Mouse (Mus musculus): ENCODE data around the gene Raf1. TPM values are rescaled to one million over a fixed set of nuclear protein-coding genes. Genes with fewer than 3 reads are reported as not detected.

Raf1 gene
- polyA plus RNA-seq, 1 experiment from 2014 or later, result 98.6 TPM

GRCm38 (mm10) chr6:115577941-115578340 is 98.5 kb downstream of the Raf1 start:
- Histone ChIP-seq H3K9ac (ENCODE audit: low read depth, low read length) (no peak overlapping the region), H3K4me2 (ENCODE audit: low read depth, low read length) (no peak overlapping the region), H3K4me1 (ENCODE audit: control insufficient read depth, insufficient read depth, low read length) (no peaks in the 10 kb centered on the region), H3K27ac (replicated peaks; ENCODE audit: low read depth, low read length) (no peak overlapping the region), H3K36me3 (ENCODE audit: control insufficient read depth, insufficient read depth, low read length) (peaks cover 71% of the 10 kb centered on the region), H3K4me3 (ENCODE audit: low read depth, low read length) (no peak overlapping the region), H3K9me3 (ENCODE audit: control insufficient read depth, low read length) (no peaks in the 10 kb centered on the region), H3K27me3 (replicated peaks; ENCODE audit: control insufficient read depth, insufficient read depth, low read length) (no peaks in the 10 kb centered on the region)
- WGBS, result 87% methylated on average over 9 of the region's 9 CpGs
- DNase-seq (ENCODE audit: low spot score), result no peak
- no peak for ATAC-seq (ENCODE audit: low read depth)

GRCm38 (mm10) chr6:115577407-115577806 is 99.0 kb downstream of the Raf1 start:
- no peak for DNase-seq (ENCODE audit: low spot score)
- Histone ChIP-seq H3K27ac (replicated peaks; ENCODE audit: low read depth, low read length) (no peak overlapping the region), H3K9me3 (ENCODE audit: control insufficient read depth, low read length) (no peaks in the 10 kb centered on the region), H3K4me2 (ENCODE audit: low read depth, low read length) (no peak overlapping the region), H3K4me1 (ENCODE audit: control insufficient read depth, insufficient read depth, low read length) (no peaks in the 10 kb centered on the region), H3K36me3 (ENCODE audit: control insufficient read depth, insufficient read depth, low read length) (peaks cover 76% of the 10 kb centered on the region), H3K4me3 (ENCODE audit: low read depth, low read length) (no peak overlapping the region), H3K27me3 (replicated peaks; ENCODE audit: control insufficient read depth, insufficient read depth, low read length) (no peaks in the 10 kb centered on the region), H3K9ac (ENCODE audit: low read depth, low read length) (no peak overlapping the region)
- no peak for ATAC-seq (ENCODE audit: low read depth)
- 79% methylated on average over 5 of the region's 5 CpGs for WGBS

GRCm38 (mm10) chr6:115574171-115574570 is 102.3 kb downstream of the Raf1 start:
- no peak overlapping the region for H3K4me3 ChIP-seq (ENCODE audit: low read depth, low read length)
- no peak overlapping the region for H3K9ac ChIP-seq (ENCODE audit: low read depth, low read length)
- ATAC-seq (ENCODE audit: low read depth) (no peak), DNase-seq (ENCODE audit: low spot score) (no peak)
- no peak overlapping the region for H3K4me2 ChIP-seq (ENCODE audit: low read depth, low read length)
- peaks cover 83% of the 10 kb centered on the region for H3K36me3 ChIP-seq (ENCODE audit: control insufficient read depth, insufficient read depth, low read length)
- H3K9me3 ChIP-seq (ENCODE audit: control insufficient read depth, low read length), result no peaks in the 10 kb centered on the region
- H3K27me3 ChIP-seq (replicated peaks; ENCODE audit: control insufficient read depth, insufficient read depth, low read length), result no peaks in the 10 kb centered on the region
- no peak overlapping the region for H3K27ac ChIP-seq (replicated peaks; ENCODE audit: low read depth, low read length)
- no peaks in the 10 kb centered on the region for H3K4me1 ChIP-seq (ENCODE audit: control insufficient read depth, insufficient read depth, low read length)
- WGBS, result 91% methylated on average over 7 of the region's 7 CpGs

Other genes with a start within 250 kb of the Raf1 start
- 24.4 and 31.4 TPM in 2 replicates for gene Tsen2, start 132.0 kb downstream of the Raf1 start, polyA plus RNA-seq (2014; fragmentation: Nextera tagmentation; extraction: Ambion mirVana)
- 0.78 and 0.92 TPM in 2 replicates for gene Mkrn2os, start 84.1 kb downstream of the Raf1 start, polyA plus RNA-seq (2014; fragmentation: Nextera tagmentation; extraction: Ambion mirVana)
- gene Mkrn2, start 74.7 kb downstream of the Raf1 start, polyA plus RNA-seq (2014; fragmentation: Nextera tagmentation; extraction: Ambion mirVana), result 32.4 and 33.5 TPM in 2 replicates
- gene Tmem40, start 85.8 kb upstream of the Raf1 start, polyA plus RNA-seq (2014; fragmentation: Nextera tagmentation; extraction: Ambion mirVana), result 7.5 and 7.8 TPM in 2 replicates
- 36.9 and 42.6 TPM in 2 replicates for gene Cand2, start 97.9 kb upstream of the Raf1 start, polyA plus RNA-seq (2014; fragmentation: Nextera tagmentation; extraction: Ambion mirVana)
- 2,245 and 2,432 TPM in 2 replicates for gene Rpl32, start 132.1 kb upstream of the Raf1 start, polyA plus RNA-seq (2014; fragmentation: Nextera tagmentation; extraction: Ambion mirVana)
- 0.79 and 0.89 TPM in 2 replicates for gene Efcab12, start 161.8 kb upstream of the Raf1 start, polyA plus RNA-seq (2014; fragmentation: Nextera tagmentation; extraction: Ambion mirVana)
- gene Mbd4, start 176.7 kb upstream of the Raf1 start, polyA plus RNA-seq (2014; fragmentation: Nextera tagmentation; extraction: Ambion mirVana), result 13.3 and 13.4 TPM in 2 replicates
- gene Ift122, start 176.8 kb upstream of the Raf1 start, polyA plus RNA-seq (2014; fragmentation: Nextera tagmentation; extraction: Ambion mirVana), result 20.4 and 21.8 TPM in 2 replicates